Mouse (Mus musculus): ENCODE data around the gene Olfr1290.

Olfr1290 gene

GRCm38 (mm10) chr2:111493729-111494128, at the start of gene Olfr1290:
TSS of gene Olfr1290 (minus strand) at chr2:111493829.
- no peak for DNase-seq

GRCm38 (mm10) chr2:111540191-111540590, 46.6 kb upstream of the Olfr1290 start, which contains the start of gene Olfr1294:
TSS of gene Olfr1294 (minus strand) at chr2:111540291.
- no peak for DNase-seq

- no peak for DNase-seq
Measured at GRCm38 (mm10) chr2:111524903-111525302, 31.3 kb upstream of the Olfr1290 start, which contains the start of gene Olfr1293-ps. TSS of gene Olfr1293-ps (plus strand) at chr2:111525203.

GRCm38 (mm10) chr2:111517451-111517850, 23.8 kb upstream of the Olfr1290 start:
- DNase-seq = no peak

- DNase-seq = no peak
Measured at GRCm38 (mm10) chr2:111496880-111497279, 3.3 kb upstream of the Olfr1290 start, which contains the start of gene Olfr1291-ps1. TSS of gene Olfr1291-ps1 (plus strand) at chr2:111497180.

- DNase-seq = no peak
Measured at GRCm38 (mm10) chr2:111480519-111480918, 13.1 kb downstream of the Olfr1290 start, which contains the start of gene Olfr1289. TSS of gene Olfr1289 (plus strand) at chr2:111480819.

- DNase-seq = no peak
Measured at GRCm38 (mm10) chr2:111473801-111474200, 19.8 kb downstream of the Olfr1290 start, which contains the start of gene Olfr1288. TSS of gene Olfr1288 (plus strand) at chr2:111474101.

- DNase-seq = no peak
Measured at GRCm38 (mm10) chr2:111448842-111449241, 44.8 kb downstream of the Olfr1290 start, which contains the start of gene Olfr1287. TSS of gene Olfr1287 (plus strand) at chr2:111449142.

All from lung, adult 18-20 months (tissue).